Mouse (Mus musculus) induced T-regulatory cell, adult 2 months (primary cell): ENCODE data around the gene Zfp710.
A peak's percentile ranks its signal among the peaks of the same experiment; 100 is the strongest.

Experiments used
- DNase-seq: peaks from one replicate; pipeline ENCODE4 v3.0.0-alpha.2; 2012; ENCODE audit warnings: low read depth

Zfp710 gene

DNA sequence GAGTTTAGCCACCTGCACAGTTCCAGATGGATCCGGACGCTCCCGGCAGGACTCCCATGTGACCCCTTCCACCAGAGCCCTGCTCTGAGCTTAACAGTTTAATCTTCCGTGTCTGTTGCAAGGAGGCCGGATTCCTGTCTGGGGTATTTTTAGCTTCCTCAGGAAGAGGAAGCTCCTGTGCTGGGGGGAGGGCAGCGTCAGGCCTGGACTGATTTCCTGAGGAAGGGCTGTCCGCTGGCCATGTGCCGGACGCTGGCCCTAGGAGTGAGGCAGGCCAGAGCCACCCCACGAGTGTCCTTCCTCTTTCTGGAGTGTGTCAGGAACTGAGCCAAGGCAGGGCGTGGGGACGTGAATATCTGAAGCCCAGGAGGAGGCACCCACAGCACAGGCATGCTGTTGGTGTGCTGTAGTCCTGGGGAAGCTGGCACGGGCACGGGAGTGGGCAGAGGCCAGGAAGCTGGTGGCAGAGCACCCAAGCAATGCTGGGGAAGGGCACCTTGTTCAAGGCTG, 54.2 kb downstream of the Zfp710 start:
- no peak for DNase-seq

DNA sequence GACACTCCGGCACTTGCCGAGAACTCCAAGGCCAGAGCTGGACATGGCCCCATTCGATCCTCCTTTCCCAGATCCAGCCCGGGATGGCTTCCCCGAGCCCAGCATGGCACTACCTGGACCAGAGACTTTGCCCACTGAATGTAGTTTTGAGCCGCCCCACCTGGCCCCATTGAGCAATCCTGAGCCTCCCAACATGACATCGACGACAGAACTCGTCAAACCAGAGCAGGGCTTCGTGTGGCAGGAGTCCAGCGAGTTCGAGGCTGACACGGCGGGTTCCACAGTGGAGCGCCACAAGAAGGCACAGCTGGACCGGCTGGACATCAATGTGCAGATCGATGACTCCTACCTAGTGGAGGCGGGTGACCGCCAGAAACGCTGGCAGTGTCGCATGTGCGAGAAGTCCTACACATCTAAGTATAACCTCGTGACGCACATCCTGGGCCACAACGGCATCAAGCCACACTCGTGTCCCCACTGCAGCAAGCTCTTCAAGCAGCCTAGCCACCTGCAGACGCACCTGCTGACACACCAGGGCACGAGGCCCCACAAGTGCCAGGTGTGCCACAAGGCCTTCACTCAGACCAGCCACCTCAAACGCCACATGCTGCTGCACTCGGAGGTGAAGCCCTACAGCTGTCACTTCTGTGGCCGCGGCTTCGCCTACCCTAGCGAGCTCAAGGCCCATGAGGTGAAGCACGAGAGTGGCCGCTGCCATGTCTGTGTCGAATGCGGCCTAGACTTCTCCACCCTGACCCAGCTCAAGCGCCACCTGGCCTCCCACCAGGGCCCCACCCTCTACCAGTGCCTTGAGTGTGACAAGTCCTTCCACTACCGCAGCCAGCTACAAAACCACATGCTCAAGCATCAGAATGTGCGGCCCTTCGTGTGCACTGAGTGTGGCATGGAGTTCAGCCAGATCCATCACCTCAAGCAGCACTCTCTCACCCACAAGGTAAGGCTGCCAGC, 57.3 kb downstream of the Zfp710 start:
- no peak for DNase-seq

DNA sequence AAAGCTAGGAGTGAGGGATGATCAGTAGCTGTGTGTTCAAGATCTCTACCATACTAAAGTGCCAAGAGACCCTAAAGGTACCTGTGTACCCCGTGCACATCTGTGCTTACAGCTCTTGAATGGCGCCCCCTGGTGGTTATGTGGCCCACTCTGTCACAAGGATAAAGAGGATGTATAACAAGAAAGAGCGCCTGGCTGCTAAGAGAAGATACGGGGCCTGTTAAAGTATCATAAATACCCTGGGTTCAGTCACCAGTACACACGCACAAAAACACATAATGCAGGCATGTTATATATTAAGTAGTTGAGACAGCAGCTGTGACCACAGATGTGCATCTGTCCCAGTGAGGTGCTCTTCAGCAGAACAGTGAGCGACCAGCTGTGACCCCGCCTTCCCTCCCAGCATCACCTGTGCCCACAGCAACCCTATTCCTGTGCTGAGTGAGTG, 59.9 kb downstream of the Zfp710 start:
- peak; percentile 87 for DNase-seq

DNA sequence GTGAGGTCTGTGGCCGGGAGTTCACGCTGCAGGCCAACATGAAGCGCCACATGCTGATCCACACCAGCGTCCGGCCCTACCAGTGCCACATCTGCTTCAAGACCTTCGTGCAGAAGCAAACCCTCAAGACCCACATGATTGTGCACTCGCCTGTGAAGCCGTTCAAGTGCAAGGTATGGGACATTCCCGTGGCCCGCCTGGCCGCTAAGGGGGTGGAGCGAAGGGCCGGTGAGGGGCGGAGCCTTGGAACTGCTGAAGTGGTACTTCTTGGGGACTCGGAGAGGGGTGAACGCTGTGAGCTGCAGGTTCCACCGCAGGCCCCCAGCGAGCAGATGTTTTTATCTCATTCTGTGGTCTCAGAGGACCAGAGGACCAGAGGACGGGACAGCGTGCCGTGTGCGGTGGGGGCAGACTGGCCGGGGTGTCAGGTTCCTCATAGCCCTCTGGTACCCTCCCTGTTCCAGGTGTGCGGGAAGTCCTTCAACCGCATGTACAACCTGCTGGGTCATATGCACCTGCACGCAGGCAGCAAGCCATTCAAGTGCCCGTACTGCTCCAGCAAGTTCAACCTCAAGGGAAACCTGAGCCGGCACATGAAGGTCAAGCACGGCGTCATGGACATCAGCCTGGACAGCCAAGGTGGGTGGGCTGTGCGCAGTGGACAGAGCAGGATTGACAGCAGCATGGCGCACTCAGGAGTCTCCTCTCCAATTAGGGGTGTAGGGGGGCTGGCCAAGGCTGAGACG, 61.5 kb downstream of the Zfp710 start:
- no peak for DNase-seq

DNA sequence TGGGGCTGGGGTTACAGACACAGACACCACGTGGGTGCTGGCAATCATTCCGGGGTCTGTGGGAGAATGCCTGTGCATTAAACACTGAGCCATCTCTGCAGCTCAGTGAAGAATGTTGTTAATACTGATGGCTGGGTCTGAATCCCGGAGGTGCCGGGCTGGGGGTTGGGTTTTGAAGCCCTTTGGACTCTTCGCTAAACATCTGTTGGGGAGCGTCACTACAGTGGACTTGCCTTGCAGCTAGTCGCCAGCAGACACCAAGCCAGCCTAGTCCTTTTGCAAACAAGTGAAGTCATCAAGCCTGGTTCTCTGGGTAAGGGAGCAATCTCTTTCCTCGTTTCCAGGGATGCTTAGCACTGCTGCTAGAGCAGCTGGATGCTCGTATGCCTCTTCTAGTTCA, 63.6 kb downstream of the Zfp710 start:
- DNase-seq: no peak

DNA sequence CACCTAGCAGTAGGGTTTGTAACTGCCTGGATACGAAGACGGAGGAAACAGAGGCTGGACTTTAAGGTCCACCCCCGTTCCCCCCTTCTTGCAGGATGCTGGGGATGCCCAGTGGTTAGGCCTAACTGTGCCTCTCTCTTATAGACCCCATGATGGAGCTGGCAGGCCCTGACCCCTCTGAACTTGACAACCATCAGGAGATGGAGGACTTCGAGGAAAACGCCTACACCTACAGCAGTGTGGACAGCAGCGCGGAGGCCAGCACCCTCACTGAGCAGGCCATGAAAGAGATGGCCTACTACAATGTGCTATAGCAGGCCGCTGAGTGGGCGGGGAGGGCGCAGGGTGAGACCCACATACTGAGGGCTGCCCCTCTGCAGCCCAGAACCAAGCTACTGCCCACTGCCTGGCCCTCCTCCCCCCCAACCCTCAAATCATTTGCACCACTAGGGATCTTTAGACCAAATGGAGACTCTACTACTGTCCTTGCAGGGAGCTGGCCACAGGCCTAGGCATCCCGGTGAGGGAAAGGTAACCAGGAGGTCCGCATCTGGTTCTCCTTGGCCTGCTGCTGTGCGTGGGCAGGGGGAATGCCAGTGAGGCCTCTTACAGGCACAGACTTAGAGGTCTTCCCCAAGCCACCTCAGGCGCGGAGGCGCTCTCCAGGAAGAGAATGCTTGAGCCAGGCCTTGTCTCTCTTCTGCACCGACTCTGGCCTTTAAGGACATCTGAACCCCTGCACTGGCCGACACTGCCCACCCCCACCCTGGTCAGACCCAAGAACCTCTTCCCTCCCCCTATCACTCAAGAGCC, 65.8 kb downstream of the Zfp710 start:
- DNase-seq: no peak

DNA sequence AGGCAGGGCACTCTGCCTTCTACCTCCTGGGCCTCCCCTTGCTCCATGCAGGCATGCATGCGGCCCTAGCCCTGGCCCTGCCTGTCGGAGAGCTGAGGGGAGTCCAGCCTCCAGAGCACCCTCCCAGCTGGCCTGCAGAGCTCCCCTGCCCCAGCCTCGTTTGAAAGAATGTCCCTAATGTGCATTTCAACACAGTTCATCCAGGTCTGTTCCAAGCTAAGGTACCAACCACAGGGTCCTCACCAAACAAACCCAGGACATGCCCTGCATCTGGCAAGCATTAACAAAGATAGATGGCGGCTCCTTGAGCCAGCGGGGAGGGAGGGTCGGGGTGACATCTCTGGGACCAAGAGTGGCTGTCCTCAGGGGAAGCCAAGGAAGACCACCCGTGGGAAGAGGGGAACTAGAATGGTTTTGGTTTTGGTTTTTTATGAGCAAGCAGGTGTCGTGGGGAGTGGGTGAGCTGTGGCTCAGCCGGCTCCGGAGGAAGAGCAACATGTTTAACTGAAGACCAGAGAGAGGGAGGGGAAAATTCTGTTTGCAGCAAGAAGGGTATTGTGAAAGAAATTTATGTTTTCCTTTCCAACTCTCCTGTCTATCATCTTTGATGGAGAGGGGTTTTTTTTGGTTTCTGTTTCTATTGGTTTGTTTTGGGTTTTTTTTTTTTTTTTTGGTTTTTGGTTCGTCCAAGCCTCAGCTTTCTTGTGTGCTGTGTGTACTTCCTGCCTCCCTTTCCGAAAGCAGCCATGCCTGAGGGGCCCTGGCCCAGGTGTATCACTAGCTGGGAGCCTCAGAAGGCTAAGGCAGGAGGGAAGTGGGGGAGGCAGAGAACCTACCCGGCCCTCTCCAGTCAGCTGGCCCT, 66.6 kb downstream of the Zfp710 start:
- peak; percentile 79 for DNase-seq

DNA sequence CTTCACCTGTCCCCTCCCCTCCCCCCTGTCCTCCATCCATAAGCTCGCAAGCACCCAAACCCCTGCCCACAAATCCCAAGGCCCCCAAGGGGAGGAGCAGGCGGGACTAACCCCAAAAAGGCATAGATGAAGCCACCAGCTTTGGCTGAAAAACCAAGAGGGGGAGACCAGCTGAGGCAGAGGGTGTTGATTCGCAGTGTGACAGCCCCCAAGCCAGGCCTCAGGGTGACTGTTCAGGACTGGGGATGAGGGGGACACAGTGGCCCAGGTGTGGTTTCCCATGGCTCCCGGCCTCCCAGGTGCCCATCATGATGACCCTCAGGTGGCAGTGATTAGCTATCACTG, 67.2 kb downstream of the Zfp710 start:
- no peak for DNase-seq

DNA sequence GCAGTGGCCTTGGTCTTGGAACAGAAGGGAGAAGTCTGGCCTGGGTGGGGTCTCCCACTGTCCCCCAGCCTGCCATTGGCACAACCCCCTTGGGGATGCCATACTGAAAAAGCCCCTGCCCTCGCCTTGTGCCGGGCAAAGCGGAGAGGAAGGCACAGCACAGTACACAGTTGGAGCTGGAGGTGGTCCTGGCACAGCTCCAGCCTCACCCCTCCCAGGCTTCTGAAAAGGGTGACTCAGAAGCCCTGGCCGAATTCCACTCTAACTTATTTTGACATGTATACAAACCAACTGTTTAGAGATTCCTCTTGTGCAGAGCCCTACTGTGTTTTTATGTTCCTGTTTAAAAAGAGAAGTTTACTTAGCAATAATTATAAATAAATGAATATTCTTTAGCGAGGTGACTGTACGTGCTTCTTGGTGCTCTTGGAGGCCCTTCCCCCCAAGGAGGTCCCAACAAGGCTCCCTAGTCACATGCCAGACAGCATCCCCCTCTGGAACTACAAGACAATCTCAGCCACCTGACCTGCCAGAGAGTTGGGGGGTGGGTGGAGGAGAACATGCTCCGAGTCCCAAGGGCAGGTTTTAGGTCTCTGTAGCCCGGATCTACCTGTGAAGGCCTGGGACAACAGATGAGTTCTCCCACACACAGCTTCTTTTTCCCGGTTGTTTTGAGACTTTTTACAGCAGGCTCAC, 67.9 kb downstream of the Zfp710 start:
- no peak for DNase-seq

DNA sequence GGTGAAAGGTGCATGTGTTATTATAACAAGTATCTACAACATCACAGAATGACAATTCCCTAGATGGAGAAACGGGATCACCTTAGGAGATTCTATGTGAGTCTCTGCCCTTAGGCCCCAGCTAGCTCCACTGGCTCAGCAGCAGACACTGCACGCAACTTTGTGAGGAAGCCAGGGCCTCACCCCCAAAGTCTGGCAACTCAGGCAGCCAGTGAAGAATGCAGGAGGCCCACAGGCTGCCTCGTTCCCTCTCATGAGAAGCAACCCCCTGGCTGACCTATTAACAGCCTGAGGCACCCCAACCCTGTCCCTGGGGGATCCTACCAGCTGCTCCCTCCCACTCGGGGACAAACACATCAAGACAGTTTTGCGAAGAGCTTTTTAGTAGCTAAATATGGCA, 69.9 kb downstream of the Zfp710 start:
- no peak for DNase-seq

DNA sequence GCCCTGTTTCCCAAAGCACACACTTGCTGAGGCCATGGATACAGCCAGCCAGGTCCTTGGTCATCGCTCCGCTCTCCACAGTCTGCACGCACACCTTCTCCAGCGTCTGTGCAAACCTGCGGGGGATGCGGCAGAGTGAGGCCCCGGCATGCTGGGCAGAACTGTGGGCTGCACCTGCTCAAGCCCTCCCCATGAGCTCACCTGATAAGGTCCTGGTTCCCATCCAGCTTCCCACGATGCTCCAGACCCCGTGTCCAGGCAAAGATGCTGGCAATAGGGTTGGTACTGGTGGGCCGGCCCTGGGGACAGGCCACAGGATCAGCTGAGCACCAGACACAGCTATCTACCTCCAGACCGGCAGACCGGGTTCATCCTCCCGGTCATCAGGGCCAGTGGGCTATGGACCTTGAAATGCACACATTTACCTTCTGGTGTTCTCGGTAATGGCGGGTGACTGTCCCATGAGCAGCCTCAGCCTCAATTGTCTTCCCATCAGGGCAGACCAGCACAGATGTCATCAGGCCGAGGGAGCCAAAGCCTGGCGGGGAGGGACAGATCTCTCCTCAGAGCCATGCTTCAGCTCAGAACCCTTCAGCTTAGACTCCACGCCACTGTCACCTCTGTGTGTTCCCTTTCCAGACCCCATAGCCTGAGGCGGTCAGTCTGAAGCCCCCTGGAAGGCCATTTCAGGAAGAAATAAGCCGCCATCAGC, 71.1 kb downstream of the Zfp710 start:
- no peak for DNase-seq

DNA sequence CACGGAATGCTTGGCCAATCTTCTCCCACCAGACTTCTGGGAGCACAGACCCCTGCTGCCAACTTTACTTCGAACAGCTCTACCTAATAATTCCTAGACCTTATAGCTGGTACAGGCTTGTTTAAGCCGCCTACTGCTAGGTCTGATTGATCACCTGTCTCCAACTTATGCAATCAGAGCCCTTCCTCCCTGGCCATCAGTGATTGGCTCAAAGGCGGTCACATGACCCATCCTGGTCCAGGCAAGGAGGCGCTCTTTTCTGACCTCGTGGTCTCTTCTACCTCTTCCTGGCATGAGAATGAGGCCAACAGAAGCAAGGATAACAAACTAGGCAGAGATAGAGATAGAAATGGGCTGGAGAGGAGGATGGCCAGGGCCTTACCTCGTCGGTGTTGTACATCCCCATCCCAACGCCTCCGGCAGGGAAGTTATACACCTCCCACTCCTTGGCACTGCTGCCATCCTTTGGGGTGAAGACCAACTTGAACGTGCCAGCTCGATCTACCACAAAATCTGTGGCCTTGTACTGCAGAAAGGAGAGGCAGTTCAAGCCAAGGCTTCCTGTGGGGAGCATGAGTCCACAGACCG, 73.9 kb downstream of the Zfp710 start:
- no peak for DNase-seq

DNA sequence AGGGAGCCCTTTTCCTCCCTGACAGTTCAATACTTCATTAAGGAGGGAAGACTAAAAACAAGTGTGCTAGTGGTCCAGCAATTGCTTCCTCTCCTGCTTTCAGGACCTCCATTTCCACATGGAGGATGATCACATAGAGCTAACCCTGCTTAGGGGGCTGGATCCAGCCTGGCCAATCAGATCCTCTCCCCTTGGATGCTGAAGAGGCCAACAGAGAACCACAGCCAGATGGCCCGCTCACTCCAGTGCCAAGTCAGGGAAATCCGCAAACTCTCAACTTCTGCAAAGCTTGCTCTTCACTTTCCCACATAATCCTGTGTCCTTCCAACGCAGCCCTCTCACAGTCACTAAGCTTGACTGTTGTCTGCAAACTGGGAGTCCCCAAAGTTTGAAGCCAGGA, 78.7 kb downstream of the Zfp710 start:
- no peak for DNase-seq

DNA sequence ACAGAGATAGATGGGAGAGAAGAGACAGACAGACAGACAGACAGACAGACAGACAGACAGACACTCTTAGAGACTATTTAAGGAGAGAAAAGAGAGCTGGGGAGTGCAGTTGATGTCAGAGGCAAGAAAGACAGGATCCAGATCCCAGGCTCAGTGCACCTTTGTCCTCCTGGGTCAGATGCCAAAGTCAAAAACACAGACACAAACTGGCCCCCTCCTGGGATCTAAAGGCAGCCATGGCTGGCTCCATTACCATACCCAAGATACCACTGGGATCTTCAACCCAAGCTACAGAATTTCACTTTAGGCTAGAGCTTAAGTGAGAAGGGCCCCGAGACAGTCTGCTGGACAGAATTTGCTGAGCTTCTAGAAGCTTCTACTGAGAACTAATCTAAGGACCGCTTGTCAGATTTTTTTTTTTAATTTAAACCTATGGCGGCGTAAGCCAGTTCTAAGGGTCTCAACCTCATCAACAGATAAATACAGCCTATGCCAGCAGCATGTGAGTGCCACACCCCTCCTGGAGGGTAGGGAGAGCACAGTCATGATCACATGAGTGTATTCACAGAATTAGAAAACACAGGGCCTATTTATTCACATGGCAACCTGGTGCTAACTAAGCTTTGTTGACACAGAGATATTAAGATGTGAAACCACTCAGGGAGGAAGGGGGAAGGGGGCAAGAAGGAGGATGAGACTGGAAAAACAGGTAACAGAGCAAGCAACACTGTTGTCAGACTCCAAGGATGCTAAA, 81.2 kb downstream of the Zfp710 start:
- no peak for DNase-seq

DNA sequence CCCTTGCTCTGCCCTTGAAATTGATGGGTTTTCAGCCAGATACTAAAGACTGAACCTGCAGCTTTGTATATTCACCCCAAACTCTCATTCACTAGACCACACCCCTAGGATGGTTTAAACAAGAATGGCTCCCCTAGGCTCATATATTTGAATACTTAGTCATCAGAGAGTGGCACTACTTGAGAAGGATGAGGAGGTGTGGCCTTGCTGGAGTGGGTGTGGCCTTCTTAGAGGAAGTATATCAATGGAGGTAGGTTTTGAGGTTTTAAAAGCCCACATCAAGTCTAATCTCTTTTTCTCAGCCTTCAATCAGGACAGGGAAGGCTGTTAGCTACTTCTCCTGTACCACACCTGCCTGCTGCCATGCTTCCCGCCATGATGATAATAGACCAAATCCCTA, 81.8 kb downstream of the Zfp710 start:
- DNase-seq: no peak

DNA sequence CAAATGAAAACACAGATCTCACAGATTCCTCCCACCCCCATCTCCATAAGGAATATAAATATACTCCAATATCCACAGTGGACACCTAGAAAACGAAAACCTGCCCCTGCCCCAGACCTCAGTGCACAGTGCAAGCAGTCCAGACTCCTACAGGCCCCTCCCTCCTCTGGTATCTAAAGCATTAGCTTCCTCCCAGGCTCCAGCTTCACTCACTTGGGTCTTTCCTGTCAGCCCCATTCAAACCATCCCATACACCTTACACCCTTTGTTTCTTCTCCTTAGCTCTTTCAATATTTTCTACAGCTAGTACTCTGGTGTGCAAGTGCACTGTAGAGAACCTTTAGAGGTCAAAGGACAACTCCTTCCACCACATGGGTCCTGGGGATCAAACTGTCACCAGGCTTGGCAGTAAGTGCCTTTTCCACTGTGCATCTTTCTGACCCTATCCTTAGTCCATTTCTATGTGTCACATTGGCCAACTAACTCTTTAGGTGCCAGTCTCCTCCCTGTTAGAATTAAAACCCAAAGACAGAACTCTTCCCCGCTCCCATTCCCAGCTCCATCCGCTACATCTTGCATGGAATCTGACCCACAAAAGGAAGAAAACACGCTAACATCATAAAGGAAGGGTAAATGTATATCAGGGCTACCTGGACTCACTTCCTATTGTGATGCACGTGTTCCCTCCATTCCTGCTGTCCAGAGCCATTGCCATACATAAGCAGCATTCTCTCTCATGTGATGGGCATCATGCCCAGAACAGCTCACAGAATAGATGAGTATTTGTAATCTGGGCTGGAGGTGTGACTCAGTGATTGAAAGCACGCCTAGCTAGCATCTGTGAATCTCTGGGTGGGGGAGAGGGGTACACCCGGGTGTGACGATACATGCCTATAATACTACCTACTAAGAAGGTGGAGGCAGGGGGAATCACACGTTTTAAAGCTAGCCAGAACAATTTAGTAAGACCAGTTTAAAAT, 86.7 kb downstream of the Zfp710 start:
- DNase-seq: no peak

DNA sequence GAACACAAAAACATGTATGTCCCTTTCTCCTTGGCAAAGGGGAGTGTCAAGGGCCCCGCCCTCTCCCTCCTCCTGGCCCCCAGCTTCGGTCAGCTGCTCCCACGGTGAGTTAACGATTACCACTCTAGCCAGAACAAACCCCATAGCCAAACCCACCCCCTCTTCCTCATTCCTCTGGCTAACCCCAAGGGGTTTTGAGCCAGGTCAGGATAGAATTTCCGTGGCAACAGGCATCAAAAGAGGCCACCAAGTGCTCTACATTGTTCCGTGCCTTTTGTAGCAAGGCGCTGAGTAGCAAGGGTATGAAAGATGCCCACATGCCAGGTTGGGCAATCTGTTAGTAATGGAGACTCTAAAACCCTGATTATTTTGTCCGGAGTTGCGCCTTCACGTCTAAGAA, 89.4 kb downstream of the Zfp710 start:
- no peak for DNase-seq
